Mouse (Mus musculus): Measurements from ENCODE around the gene Wwc1.
"Not testable (repeated sequence)": the region's sequence is repeated elsewhere in the genome, so short reads cannot be mapped to it uniquely, and the experiment has no call there.

Gene Wwc1

DNA sequence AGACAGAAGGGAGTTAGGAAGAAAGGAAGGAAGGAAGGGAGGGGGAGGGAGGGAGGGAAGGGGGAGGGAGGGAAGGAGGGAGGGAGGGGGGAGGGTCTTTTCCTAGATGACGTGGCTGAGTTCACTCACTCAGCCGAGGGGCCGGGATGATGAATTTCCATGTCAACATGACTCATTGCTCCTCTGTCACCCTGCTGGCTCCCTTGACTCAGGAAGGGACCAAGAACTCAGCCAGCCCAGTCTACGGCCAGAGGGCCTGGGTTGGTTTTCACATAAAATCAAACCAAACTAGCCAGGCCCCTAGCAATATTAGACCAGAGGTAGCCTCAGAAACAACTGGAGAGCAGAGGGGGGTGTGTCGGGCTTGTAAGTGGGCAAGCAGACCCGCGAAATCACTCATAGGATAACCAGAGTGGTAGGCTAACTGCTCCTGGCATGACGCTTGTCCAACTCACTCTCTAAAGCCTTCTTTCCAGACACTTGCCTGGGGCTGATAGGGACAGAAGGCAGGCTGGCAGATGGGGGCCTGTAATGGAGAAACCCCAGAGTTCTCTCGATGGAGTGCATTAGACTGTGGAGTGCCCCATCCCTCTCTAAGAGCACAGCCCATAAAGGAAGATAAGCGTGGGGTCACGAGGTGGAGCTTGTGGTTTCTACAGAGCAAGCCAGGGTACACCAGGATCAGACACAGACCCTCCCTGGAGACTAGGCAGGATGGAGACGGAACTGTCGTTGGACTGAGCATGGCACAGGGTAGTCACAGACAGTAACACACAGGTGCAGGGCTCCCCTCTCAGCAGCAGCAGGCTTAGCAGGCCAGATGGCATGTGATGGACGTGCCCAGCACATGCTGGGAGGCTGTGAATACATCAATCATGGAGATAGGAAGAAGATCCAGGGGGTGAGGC, 102.4 kb downstream of the Wwc1 start:
- DNase-seq = no peak

DNA sequence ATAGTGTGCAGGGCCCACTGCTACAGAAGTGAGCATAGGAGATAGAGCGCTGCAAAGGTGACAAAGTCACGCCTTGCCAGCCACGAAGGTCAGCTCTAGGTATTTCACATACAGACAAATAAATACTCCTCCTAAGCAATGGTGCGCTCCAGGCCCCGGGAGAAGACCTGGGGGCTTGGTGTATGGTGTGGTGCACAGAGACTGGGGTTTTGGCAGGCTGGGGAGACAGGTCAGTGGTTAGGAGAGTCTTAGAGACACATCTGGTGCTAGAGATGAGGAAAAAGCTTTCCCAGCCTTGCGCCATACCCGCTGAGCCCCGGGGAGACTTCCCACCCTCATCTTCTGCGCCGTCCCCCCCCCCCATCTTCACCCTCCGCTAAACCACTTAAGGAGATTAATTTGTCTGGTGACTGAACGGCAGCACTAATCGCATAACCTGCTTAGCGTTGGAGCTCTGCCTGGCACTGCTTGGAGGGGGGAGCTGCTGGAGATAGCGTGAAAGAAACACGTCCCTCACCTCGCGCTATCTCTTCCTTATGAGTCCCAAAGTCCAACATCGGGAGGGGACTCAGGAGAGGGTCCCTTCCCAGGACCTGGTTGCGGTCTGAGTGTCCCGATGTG, 106.6 kb downstream of the Wwc1 start:
- DNase-seq = no peak

DNA sequence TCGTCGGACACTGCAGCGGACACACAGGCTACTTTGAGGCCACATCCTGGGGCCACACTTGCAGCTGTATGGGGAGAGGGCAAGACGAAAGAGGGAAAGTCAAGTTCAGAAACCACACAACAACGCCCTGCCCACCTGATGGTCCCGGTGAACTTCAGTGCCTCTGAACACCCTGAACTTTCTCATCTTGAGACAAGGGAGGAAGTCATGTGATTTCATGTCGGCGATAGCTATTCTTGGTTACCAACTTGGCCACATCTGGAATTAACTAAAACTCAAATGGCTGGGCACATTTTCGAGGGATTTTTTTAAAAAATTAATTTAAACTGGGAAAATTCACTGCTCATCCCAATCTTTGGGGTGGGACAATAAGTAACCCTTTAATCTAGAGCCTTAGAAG, 109.4 kb downstream of the Wwc1 start:
- DNase-seq = no peak

DNA sequence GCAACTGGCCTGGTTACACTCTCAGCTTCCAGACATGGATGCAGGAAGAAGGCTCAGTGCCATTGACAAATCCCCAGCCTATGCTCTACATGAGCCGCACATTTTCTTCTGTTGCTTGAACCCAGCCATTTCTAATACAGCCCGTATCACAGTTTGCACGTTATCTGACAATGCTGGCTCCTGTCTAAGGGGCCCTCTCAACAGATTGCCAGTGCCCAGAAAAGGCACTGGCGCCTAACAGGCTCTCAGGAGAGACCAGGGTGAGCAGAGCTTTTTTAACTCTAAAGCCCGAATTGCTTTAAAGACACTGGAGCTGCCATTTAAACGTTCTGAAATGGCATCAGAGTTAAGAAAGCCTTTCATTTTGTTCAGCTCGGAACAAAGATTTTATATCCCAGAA, 114.2 kb downstream of the Wwc1 start:
- no peak for DNase-seq

DNA sequence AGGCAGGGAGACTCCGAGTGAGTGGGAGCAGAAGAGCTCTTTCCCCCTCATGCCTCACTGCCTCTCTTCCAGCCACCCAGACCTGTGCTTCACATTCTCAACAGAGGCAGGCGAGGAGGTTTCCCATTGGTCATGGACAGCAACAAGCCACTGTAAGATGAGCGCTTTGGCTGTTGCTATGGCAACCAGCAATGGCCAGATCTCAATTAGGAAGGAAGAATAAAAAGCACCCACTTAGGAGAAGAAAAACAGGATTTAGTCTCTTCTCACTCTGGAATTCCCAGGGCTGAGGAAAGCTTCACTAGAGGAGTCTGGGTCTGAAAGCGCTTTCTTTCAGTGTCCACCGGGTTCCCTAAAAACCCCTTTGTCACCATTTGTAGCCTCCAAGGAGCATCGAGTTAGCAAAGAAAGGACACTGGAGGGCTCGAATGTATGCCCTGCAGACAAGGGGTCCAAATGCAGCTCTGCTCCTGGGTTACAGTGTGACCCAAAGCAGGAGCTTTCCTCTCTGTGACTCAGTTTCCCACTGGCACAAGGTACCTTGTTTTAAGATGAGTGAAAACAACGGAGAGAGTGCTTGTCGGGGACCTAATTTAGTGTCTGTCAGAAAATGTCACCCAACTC, 115.2 kb downstream of the Wwc1 start:
- no peak for DNase-seq

DNA sequence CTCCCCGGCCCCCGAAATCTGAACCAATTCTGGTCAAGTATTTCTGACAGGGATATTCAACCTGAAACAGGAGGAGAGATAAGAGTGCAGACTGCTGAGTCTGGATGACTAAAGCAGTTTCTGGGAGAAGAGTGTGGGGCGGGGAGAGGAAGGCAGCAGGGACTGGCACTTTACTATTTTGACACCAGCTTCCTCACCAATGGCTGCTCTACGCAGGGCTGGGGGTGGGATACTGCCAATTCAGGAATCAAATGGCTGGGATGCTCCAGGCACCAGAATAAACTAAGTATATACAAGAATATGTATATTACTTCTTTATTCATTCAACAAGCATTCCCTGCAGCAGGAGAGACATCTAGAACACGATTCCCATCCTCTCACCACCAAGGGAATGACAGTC, 116.7 kb downstream of the Wwc1 start:
- no peak for DNase-seq

DNA sequence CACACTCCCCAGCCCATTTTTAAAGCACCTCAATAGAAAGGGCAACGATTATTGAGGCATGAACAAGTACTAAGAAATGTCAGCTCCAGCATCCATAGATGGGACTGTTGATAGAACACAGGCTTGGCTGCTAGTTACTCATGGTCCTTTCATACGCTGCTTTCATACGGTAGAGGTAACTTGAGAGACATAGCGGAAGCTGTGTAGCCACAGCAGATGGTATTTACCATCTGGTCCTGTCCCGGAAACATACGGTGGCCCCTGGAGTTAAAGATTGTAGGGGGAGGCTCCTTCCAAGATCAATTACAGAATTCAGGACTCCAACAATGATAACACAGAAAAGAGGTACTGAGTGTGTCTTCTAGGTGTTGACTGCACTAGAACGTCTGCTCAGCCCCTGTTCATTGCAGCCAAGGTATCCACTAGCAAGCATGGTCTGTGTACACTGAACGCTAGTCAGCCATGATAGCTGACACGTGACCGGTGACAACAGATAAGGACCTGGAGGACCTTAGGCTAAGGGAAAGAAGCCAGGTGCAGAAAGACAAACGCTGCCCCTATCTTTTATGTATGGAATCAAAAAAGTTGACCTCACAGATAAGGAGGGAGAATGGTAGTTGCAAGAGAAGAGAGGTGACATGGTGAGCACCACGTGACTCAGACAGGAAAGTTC, 122.8 kb downstream of the Wwc1 start:
- DNase-seq = no peak

DNA sequence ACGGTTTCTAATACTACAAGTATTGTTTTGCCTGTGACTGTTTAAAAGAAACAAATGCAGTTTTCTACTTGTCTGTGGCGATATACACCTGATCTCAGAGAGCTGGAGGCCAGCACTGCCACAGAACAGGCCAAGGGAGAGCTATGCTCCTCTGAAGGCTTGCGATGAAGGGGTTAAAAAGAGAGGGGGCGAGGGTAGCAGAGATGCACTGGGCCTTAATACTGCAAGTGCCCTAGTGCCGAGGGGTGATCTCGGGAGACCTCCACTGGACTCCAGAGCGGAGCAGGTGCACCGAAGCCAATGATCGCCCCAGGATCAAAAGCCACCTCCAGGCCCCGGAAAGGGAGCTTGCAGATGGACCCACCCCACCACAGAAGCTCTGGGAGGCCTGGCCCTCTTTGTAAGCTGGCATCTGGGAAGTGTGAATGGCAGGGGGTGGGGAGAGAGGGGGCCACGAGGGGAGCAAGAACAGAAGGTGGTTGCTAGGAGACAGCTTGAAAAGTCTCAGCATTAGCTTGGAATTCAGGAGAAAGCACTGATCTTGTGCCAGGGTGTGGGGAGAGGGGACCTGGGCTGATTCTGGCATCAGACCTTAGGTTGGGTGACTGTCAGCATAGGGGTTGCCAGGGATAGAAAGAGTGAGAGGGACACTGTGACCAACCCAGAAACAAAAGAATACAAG, 123.8 kb downstream of the Wwc1 start:
- DNase-seq = no peak

DNA sequence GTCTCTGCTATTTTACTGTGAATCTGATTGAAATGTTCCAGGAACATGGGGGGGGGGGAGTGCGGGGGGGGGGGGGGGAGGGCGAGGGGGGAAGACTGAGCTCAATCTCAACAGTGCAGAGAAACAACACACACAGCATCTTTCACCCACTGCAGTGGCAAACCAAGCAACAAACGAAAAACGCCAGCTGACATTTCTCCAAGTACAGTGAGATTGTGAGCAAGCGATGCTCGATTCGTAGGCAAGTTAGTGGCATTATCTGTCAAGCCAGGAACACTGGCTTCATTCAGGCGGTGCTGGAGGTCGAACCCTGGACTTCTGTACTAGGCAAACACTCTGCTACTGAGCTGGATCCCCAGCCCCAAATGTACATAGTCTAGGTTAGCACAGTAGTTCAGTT, 124.8 kb downstream of the Wwc1 start:
- no peak for DNase-seq

DNA sequence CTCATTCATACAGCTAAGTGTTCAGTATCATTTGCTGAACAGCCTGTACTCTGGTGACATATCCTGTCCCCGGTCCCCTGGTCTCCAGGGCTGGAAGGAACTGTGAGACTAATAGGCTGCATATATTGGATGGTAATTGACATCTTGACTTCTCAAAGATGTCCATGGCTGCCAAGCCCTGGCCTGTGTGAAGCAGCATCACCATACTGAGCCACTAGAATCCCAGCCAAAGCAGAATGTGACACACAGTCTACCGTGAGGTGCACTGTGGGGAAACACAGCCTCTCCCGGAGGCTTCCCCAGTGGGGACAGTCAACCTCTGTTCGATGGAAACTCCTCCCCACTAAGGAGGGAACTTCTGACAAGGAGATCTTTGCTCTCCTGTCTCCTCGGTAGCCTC, 125.4 kb downstream of the Wwc1 start:
- DNase-seq = no peak

DNA sequence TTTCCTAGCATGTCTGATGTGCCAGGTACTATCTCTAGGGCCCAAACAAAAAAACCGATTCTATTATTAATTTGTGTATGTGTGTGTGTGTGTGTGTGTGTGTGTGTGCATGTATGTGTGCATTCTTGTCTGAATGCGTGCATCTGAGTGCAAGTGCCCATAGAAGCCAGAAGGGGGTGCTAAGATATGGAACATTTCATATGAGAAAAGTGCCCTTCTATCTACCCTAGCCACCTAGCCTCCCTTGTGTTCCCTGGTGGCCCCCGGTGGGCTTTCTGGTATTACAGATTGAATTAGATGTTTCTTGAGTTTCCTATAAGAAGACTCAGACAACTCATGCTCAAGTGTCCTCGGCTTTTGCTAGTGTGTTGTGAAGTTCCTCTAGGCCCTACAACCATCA, 126.7 kb downstream of the Wwc1 start:
- DNase-seq = no peak

DNA sequence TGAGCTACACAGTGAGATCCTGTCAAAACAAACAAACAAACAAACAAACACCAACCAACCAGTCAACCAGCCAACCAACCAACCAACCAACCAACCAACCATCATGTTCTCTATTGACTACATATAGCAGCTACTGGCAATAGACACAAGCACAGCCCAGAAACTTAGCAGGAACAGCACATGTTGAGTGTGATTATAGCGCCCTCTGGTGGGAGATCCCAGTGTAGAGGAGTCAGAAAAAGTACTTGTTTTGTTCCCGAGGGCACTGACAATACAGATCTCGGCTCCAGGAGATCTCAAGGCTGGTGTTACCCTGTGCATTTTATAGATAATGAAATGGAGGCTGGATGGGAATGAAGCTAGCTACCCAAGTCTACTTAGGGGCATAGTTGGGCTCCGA, 127.6 kb downstream of the Wwc1 start:
- no peak for DNase-seq

DNA sequence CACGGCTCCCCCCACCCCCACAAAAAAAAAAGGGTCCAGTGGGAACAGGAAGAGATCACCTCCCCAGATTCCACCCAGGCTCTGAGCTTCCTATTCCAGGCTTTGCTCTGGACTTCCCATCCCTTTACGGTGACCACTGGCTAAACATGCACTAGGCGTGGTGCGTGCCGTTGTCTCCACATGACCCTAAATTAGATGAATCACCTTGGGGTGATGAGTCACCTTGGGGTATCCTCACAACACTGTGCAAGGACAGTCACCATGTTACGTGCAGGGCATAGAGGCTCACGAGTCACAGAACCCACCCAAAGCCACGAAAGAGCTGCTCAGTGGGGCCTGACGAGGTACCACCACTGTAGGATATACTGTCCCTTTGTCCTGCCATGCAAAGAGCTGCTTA, 136.0 kb downstream of the Wwc1 start:
- no peak for DNase-seq

DNA sequence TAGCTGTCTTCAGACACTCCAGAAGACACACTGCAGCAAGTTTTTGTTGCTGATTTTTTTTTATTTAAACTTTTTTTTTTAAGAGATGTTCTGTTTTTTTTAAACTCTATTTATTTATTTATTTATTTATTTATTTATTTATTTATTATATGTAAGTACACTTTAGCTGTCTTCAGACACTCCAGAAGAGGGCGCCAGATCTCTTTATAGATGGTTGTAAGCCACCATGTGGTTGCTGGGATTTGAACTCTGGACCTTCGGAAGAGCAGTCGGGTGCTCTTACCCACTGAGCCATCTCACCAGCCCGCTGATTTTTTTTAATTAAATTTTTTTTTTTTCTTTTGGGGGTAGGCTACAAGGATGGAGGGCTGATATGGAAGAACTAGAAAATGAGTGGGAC, 137.8 kb downstream of the Wwc1 start:
- not testable (repeated sequence) for DNase-seq

DNA sequence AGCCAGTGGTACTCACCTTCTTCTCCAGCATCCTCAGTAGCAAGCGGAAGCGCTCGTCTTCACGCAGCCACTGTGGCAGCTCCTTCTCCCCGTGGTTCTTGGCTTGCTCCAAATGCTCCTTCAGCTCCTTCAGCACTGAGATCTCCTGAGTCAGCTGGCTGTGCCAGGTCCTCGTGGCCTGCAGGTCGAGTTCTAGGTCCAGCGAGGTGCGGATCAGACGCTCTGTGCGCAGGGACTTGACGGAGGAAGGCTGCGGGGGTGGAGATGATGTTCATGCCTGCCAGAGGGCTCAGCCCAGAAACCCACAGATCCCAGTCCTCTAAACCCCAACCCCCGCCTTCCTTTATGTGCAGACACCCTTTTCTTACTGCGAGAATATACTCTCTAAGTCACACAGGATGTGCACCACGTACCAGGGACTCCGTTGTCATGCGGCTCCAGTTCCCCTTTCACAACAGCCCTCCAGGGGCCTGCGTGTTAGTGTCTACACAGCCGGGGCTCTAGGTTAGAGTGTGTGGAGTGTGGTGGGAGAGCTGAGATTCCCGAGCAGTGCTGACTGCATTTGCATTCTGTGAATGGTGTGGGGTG, 138.5 kb downstream of the Wwc1 start:
- DNase-seq = peak; percentile 13 to 18

DNA sequence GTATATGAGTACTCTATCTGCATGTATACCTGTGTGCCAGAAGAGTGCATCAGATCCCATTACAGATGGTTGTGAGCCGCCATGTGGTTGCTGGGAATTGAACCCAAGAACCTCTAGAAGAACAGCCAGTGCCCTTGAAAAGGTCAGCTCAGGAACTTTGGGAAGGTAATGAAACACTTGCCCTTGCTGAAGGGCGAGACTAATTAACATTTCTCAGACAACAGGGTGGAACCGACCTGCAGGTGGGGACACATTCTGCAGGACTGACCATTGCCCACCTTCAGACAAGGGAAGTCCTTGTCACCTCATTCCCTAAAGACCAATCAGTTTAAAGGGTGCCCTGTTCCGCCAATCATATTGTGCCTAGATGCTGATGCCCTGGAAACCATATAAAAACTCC, 139.5 kb downstream of the Wwc1 start:
- DNase-seq = not testable (repeated sequence)

DNA sequence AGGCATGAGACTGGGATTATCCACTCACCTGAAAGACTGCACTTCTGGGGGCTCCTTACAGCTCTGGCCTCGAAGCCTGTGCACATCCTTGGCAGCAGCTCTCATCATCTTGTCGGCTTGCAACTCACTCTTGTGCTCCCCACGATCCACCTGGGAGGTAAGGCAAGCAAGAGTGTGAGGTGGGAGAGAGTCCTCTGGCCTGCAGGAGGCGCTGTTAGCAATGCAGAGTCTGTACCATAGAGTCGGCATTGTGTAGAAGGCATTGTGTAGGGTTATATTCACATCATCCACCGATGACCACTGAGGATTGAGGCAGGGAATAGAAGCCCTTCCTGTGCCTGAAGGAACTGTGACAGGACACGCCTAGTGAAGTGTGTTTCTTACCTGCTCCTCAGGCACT, 140.0 kb downstream of the Wwc1 start:
- no peak for DNase-seq

DNA sequence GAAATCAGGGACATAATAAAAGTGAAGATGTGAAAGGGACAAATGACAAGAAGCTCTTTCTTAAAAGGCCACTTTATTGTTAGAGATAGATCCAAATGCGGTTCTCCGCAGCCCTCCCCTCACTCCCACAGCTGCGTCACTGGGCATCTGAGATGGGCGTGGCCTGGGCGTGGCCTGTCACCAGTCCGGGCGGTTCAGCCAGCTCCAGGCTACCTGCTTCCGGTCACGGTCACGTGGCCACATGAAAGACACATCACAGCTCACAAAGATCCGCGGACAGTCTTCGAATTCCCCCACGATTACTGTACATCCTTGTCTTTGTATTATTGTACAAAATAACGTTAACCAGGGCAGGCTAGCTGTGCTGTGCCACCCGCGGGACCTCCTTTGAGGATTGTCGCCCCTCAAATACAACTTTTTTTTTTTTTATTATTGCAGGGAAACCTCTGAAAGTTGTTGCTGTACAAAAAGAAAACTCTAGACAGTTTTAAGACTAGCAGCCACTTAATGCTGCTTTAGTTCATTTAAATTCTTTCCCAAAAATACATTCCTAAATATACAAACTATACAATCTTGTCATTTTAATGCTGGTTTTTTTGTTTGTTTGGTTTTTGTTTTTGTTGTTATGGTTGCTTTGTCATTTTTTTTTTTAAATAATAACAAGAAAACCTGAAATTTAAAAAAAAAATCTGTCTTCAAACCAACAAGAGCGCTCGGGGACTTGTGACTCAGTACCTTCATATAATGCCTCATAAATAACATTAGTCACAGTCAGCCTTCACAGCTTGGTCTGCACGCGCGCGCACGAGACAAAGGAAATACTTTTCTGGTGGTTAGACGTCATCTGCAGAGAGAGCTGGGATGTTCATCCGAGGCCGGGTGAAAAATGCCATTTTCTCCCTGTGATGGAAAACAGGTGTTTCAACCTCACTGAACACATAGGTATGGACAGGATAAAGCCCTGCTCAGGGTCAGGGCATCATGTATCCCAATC, 141.7 kb downstream of the Wwc1 start:
- peak; percentile 77 to 79 for DNase-seq

DNA sequence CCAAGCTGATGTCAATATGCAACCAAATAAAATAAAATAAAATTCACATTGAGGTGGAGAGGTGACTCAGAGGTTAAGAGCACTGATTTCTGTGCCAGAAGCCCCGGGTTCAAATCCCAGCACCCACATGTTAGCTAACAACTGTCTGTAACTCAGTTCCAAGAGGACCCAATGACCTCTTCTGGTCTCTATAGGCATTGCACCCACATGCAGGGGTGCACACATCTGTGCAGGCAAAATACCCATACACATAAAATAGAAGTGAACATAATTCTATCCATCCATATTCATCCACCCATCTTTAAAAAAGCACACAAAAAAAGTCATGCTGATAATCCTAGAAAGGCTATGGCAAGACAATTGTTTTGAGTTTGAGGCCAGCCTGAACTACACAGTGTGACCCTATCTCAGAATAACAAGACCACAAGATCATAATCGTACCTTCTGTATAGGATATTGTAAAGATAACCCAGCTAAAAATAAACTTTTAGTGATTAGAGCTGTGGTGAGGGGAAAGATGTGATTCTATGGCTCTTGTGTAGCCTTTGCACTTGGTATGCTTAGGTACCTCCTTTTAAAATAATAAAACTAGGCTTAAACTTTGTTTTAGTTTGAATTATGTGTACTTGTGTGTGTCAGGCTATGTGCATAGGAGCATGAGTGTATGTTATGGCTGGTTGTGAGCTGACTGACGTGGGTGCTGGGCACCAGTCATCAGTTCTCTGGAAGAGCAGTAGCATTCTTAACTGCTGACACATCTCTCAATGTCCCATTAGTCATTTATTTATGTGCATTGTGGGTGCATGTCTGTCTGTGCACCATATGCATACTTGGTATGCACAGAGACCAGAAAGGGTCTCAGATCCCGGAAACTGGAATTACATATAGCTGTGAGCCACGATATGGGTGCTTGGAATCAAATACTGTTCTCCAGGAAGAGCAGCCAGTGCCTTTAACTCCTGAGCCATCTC, 142.9 kb downstream of the Wwc1 start:
- no peak for DNase-seq
